Mouse (Mus musculus): ENCODE measurements at regions not wholly inside any gene's neighbourhood (a gene's known extent, or its start where the extent isn't known, plus 50 kb on each side); places are given as distances from the start of the nearest gene placed in this dataset.

- peaks cover 7% of the 10 kb centered on the region; the same call in 1 of the 2 replicates for H3K27me3 ChIP-seq (ENCODE audit: insufficient read depth, low read length)
- H3K27ac ChIP-seq (ENCODE audit: low read depth, low read length): no peak overlapping the region
- H3K4me1 ChIP-seq (ENCODE audit: insufficient read depth): no peaks in the 10 kb centered on the region
- no peak for TF ChIP-seq CTCF (IDR thresholded peaks at IDR 0.05; ENCODE audit: low read depth)
- H3K4me3 ChIP-seq (ENCODE audit: low read depth, low read length): no peak overlapping the region
- 92% methylated on average over 6 of the region's 6 CpGs for WGBS
- H3K9me3 ChIP-seq (ENCODE audit: low read length): no peaks in the 10 kb centered on the region
- no peak overlapping the region for H3K4me2 ChIP-seq (ENCODE audit: low read depth)
- no peak overlapping the region for H3K9ac ChIP-seq
- ATAC-seq (no peak), DNase-seq (no peak)
- no peaks in the 10 kb centered on the region for H3K36me3 ChIP-seq (ENCODE audit: insufficient read depth)
These were observed 61.8 kb upstream of the Gm10295 start for GRCm38 (mm10) chr7:71413121-71413520.

GRCm38 (mm10) chr7:71412079-71412478, 60.8 kb upstream of the Gm10295 start:
- DNase-seq (peak; percentile 91), ATAC-seq (peak; percentile 85)
- H3K4me1 ChIP-seq (ENCODE audit: insufficient read depth): no peaks in the 10 kb centered on the region
- peak overlapping the region; percentile 59 for H3K4me2 ChIP-seq (ENCODE audit: low read depth)
- H3K9me3 ChIP-seq (ENCODE audit: low read length): no peaks in the 10 kb centered on the region
- H3K4me3 ChIP-seq (ENCODE audit: low read depth, low read length): peak overlapping the region; percentile 38
- TF ChIP-seq CTCF (IDR thresholded peaks at IDR 0.05; ENCODE audit: low read depth): peak; percentile 93
- 0 out of 2 replicates have a peak overlapping the region, but pooled peaks have one; percentile 22 for H3K9ac ChIP-seq
- H3K27ac ChIP-seq (ENCODE audit: low read depth, low read length): no peak overlapping the region
- peaks cover 7% of the 10 kb centered on the region; the same call in 1 of the 2 replicates for H3K27me3 ChIP-seq (ENCODE audit: insufficient read depth, low read length)
- H3K36me3 ChIP-seq (ENCODE audit: insufficient read depth): no peaks in the 10 kb centered on the region
- 1% methylated on average over 12 of the region's 12 CpGs for WGBS

DNA sequence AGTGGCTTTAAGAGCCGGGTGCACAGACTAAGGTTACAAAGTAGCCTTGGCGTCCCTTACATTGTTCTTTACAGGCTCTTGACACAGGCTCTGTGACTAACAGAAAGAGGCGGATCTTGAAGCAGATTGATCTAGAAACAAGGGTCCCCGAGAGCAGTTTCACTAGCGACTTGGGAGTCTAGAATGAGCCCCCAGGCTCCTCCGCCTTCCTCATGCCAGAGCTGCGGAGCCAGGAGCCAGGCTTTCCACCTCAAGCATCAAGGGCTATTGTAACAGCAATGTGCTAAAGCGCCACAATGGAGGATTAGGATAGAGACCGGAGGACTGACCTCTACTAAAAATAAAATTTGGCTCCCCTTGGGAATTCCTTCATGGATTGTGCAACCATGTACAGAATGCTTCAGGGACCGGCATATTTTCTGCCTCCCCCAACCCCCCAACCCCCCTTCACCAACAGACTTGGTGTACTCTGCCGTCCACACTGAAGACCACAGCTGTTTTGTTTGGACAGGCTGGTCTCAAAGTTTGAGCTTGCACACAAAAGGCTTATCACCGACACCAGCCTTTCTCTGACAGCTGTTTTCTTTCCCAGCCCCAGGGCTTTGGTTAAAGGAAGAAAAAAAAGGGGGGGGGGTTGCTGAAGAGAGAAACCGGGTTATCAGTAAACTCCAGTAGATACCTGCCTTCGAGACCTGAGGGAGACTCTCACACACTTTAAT, 60.2 kb upstream of the Gm10295 start:
- Histone ChIP-seq H3K4me1 (ENCODE audit: insufficient read depth) (no peaks in the 10 kb centered on the region), H3K27ac (ENCODE audit: low read depth, low read length) (no peak overlapping the region), H3K4me2 (ENCODE audit: low read depth) (peak overlapping the region; percentile 59), H3K9me3 (ENCODE audit: low read length) (no peaks in the 10 kb centered on the region), H3K36me3 (ENCODE audit: insufficient read depth) (no peaks in the 10 kb centered on the region), H3K4me3 (ENCODE audit: low read depth, low read length) (peak overlapping the region; percentile 38), H3K27me3 (ENCODE audit: insufficient read depth, low read length) (peaks cover 7% of the 10 kb centered on the region; the same call in 1 of the 2 replicates), H3K9ac (0 out of 2 replicates have a peak overlapping the region, but pooled peaks have one; percentile 22)
- no peak for ATAC-seq
- 2% methylated on average over 14 of the region's 14 CpGs for WGBS
- peak; percentile 27 for DNase-seq
- TF ChIP-seq CTCF (IDR thresholded peaks at IDR 0.05; ENCODE audit: low read depth): no peak

GRCm38 (mm10) chr7:71409903-71410302, 58.6 kb upstream of the Gm10295 start:
- TF ChIP-seq CTCF (IDR thresholded peaks at IDR 0.05; ENCODE audit: low read depth): no peak

GRCm38 (mm10) chr7:71409061-71409460, 57.8 kb upstream of the Gm10295 start:
- Histone ChIP-seq H3K4me3 (ENCODE audit: low read depth, low read length) (no peak overlapping the region), H3K36me3 (ENCODE audit: insufficient read depth) (no peaks in the 10 kb centered on the region), H3K4me2 (ENCODE audit: low read depth) (no peak overlapping the region), H3K4me1 (ENCODE audit: insufficient read depth) (no peaks in the 10 kb centered on the region), H3K27me3 (ENCODE audit: insufficient read depth, low read length) (peaks cover 7% of the 10 kb centered on the region; the same call in 1 of the 2 replicates), H3K9ac (no peak overlapping the region), H3K27ac (ENCODE audit: low read depth, low read length) (no peak overlapping the region), H3K9me3 (ENCODE audit: low read length) (no peaks in the 10 kb centered on the region)
- TF ChIP-seq CTCF (IDR thresholded peaks at IDR 0.05; ENCODE audit: low read depth): no peak
- 44% methylated on average over 5 of the region's 5 CpGs for WGBS
- no peak for DNase-seq
- ATAC-seq: no peak

More at GRCm38 (mm10) chr7:71409903-71410302, 58.6 kb upstream of the Gm10295 start:
- H3K9ac ChIP-seq: no peak overlapping the region
- ATAC-seq (no peak), DNase-seq (no peak)
- H3K27me3 ChIP-seq (ENCODE audit: insufficient read depth, low read length): peaks cover 7% of the 10 kb centered on the region; the same call in 1 of the 2 replicates
- no peaks in the 10 kb centered on the region for H3K9me3 ChIP-seq (ENCODE audit: low read length)
- H3K4me3 ChIP-seq (ENCODE audit: low read depth, low read length): no peak overlapping the region
- no peaks in the 10 kb centered on the region for H3K4me1 ChIP-seq (ENCODE audit: insufficient read depth)
- no peak overlapping the region for H3K4me2 ChIP-seq (ENCODE audit: low read depth)
- H3K27ac ChIP-seq (ENCODE audit: low read depth, low read length): no peak overlapping the region
- WGBS: 78% methylated on average over 9 of the region's 9 CpGs
- H3K36me3 ChIP-seq (ENCODE audit: insufficient read depth): no peaks in the 10 kb centered on the region

GRCm38 (mm10) chr7:71406283-71406682, 55.0 kb upstream of the Gm10295 start:
- H3K9ac ChIP-seq: no peak overlapping the region
- no peak for DNase-seq
- no peak for TF ChIP-seq CTCF (IDR thresholded peaks at IDR 0.05; ENCODE audit: low read depth)
- ATAC-seq: no peak
- H3K4me3 ChIP-seq (ENCODE audit: low read depth, low read length): no peak overlapping the region
- no peak overlapping the region for H3K27ac ChIP-seq (ENCODE audit: low read depth, low read length)
- 72% methylated on average over 8 of the region's 8 CpGs for WGBS
- H3K27me3 ChIP-seq (ENCODE audit: insufficient read depth, low read length): peaks cover 2% of the 10 kb centered on the region; the same call in 1 of the 2 replicates
- no peaks in the 10 kb centered on the region for H3K4me1 ChIP-seq (ENCODE audit: insufficient read depth)
- no peaks in the 10 kb centered on the region for H3K9me3 ChIP-seq (ENCODE audit: low read length)
- no peak overlapping the region for H3K4me2 ChIP-seq (ENCODE audit: low read depth)
- no peaks in the 10 kb centered on the region for H3K36me3 ChIP-seq (ENCODE audit: insufficient read depth)

All from forebrain, postnatal 0 days (tissue).